Mouse (Mus musculus) lung, postnatal 0 days (tissue): ENCODE results near the gene Adi1. TPM values are rescaled to one million over a fixed set of nuclear protein-coding genes. Genes with fewer than 3 reads are reported as not detected.

Source experiments
- ATAC-seq: fragments of 200-750 bp; cut with Nextera tagmentation; 2 replicates; pipeline ENCODE4 v1.8.0; 2017; ENCODE audit warnings: moderate library complexity
- DNase-seq: peaks from one replicate; pipeline ENCODE4 v3.0.0-alpha.2; 2016; ENCODE audit warnings: low spot score
- H3K27ac ChIP-seq: fragments of 300-500 bp; sonication (generic); 2 replicates; pipeline ENCODE4 v1.5.1; 2014; ENCODE audit warnings: antibody characterized with exemption, mild to moderate bottlenecking, low read length, mixed read lengths
- H3K27me3 ChIP-seq: fragments of 300-500 bp; sonication (generic); replicated peaks from 2 replicates; pipeline ENCODE4 v1.6.1; 2014; ENCODE audit warnings: low read length, mixed read lengths; ENCODE audit not compliant: insufficient read depth
- H3K36me3 ChIP-seq: fragments of 300-500 bp; sonication (generic); 2 replicates; pipeline ENCODE4 v1.6.1; 2014; ENCODE audit warnings: low read length, mixed read lengths; ENCODE audit not compliant: insufficient read depth
- H3K4me1 ChIP-seq: fragments of 300-500 bp; sonication (generic); 2 replicates; pipeline ENCODE4 v1.6.1; 2014; ENCODE audit warnings: antibody characterized with exemption, low read depth, low read length, mixed read lengths; ENCODE audit not compliant: insufficient read depth
- H3K4me2 ChIP-seq: fragments of 300-500 bp; sonication (generic); replicated peaks from 2 replicates; pipeline ENCODE4 v1.6.1; 2014; ENCODE audit warnings: low read depth, mild to moderate bottlenecking, low read length, moderate library complexity, mixed read lengths
- H3K4me3 ChIP-seq: fragments of 300-500 bp; sonication (generic); 2 replicates; pipeline ENCODE4 v1.5.1; 2014; ENCODE audit warnings: low read depth, low read length
- H3K9ac ChIP-seq: fragments of 300-500 bp; sonication (generic); replicated peaks from 2 replicates; pipeline ENCODE4 v1.6.1; 2014; ENCODE audit warnings: low read depth, mild to moderate bottlenecking
- H3K9me3 ChIP-seq: fragments of 300-500 bp; sonication (generic); 2 replicates; pipeline ENCODE4 v1.6.1; 2016; ENCODE audit warnings: low read length, mixed read lengths
- CTCF ChIP-seq: IDR thresholded peaks from 2 replicates; pipeline ENCODE4 v1.5.1; 2016; ENCODE audit warnings: antibody characterized with exemption, mild to moderate bottlenecking
- EP300 ChIP-seq: IDR thresholded peaks from 2 replicates; pipeline ENCODE4 v1.6.1; 2016; ENCODE audit warnings: antibody characterized with exemption, mild to moderate bottlenecking, control low read depth
- WGBS: fragments of 180-500 bp; shearing (Covaris S2); extraction: QIAGEN DNeasy Blood & Tissue Kit; methylation state at CpG from one replicate; pipeline ENCODE4 v1.1.7; 2014; 5-methylcytosine and 5-hydroxymethylcytosine counted together
- polyA plus RNA-seq: library from polyadenylated mRNA; unstranded; fragments of >200 nt; fragmentation: Nextera tagmentation; extraction: Ambion mirVana; gene quantifications from 2 replicates; pipeline ENCODE4 v1.2.1, GENCODE M21; 2015

Adi1 gene
- polyA plus RNA-seq, 1 experiment from 2014 or later: 54.5 TPM

GRCm38 (mm10) chr12:28710566-28711185 lies 35.6 kb downstream of the Adi1 start:
- H3K9me3 ChIP-seq: no peaks in the 10 kb centered on the region
- H3K9ac ChIP-seq: no peak overlapping the region
- WGBS: 84% methylated on average over 22 of the region's 22 CpGs
- no peak overlapping the region for H3K4me2 ChIP-seq
- no peak overlapping the region for H3K27ac ChIP-seq
- no peak for DNase-seq
- peaks cover 14% of the 10 kb centered on the region for H3K36me3 ChIP-seq
- H3K4me3 ChIP-seq: no peak overlapping the region
- H3K4me1 ChIP-seq: no peaks in the 10 kb centered on the region
- no peaks in the 10 kb centered on the region for H3K27me3 ChIP-seq
- TF ChIP-seq CTCF: no peak
- no peak for TF ChIP-seq EP300
- ATAC-seq: no peak

GRCm38 (mm10) chr12:28714822-28715632 lies 40.0 kb downstream of the Adi1 start:
- DNase-seq (no peak), ATAC-seq (no peak)
- H3K9me3 ChIP-seq: no peaks in the 10 kb centered on the region
- no peaks in the 10 kb centered on the region for H3K27me3 ChIP-seq
- no peak overlapping the region for H3K27ac ChIP-seq
- no peak overlapping the region for H3K4me3 ChIP-seq
- no peak overlapping the region for H3K4me2 ChIP-seq
- peaks cover 25% of the 10 kb centered on the region for H3K36me3 ChIP-seq
- H3K9ac ChIP-seq: no peak overlapping the region
- TF ChIP-seq EP300: no peak
- TF ChIP-seq CTCF: no peak
- H3K4me1 ChIP-seq: no peaks in the 10 kb centered on the region
- WGBS: 86% methylated on average over 24 of the region's 24 CpGs

- Histone ChIP-seq H3K36me3 (peaks cover 21% of the 10 kb centered on the region), H3K27ac (no peak overlapping the region), H3K4me1 (no peaks in the 10 kb centered on the region), H3K4me3 (no peak overlapping the region), H3K27me3 (no peaks in the 10 kb centered on the region), H3K4me2 (no peak overlapping the region), H3K9me3 (no peaks in the 10 kb centered on the region), H3K9ac (no peak overlapping the region)
- no peak for TF ChIP-seq CTCF
- TF ChIP-seq EP300: no peak
- DNase-seq: no peak
- WGBS: 73% methylated on average over 2 of the region's 2 CpGs
- ATAC-seq: no peak
Observed at GRCm38 (mm10) chr12:28717066-28717465, 42.0 kb downstream of the Adi1 start.

GRCm38 (mm10) chr12:28718106-28718505 lies 43.1 kb downstream of the Adi1 start:
- no peaks in the 10 kb centered on the region for H3K27me3 ChIP-seq
- H3K4me2 ChIP-seq: no peak overlapping the region
- DNase-seq (no peak), ATAC-seq (no peak)
- no peak overlapping the region for H3K27ac ChIP-seq
- no peak for TF ChIP-seq EP300
- TF ChIP-seq CTCF: no peak
- no peak overlapping the region for H3K4me3 ChIP-seq
- H3K36me3 ChIP-seq: peaks cover 21% of the 10 kb centered on the region
- no peak overlapping the region for H3K9ac ChIP-seq
- WGBS: 90% methylated on average over 2 of the region's 2 CpGs
- H3K9me3 ChIP-seq: no peaks in the 10 kb centered on the region
- H3K4me1 ChIP-seq: no peaks in the 10 kb centered on the region

GRCm38 (mm10) chr12:28724366-28724765 lies 49.3 kb downstream of the Adi1 start:
- no peak for DNase-seq
- no peak for ATAC-seq
- no peaks in the 10 kb centered on the region for H3K9me3 ChIP-seq
- TF ChIP-seq EP300 (no peak), CTCF (no peak)
- no peak overlapping the region for H3K4me2 ChIP-seq
- H3K4me3 ChIP-seq: no peak overlapping the region
- 82% methylated on average over 3 of the region's 3 CpGs for WGBS
- no peak overlapping the region for H3K9ac ChIP-seq
- H3K27ac ChIP-seq: no peak overlapping the region
- no peaks in the 10 kb centered on the region for H3K27me3 ChIP-seq
- peaks cover 16% of the 10 kb centered on the region; the same call in 1 of the 2 replicates for H3K36me3 ChIP-seq
- H3K4me1 ChIP-seq: no peaks in the 10 kb centered on the region

GRCm38 (mm10) chr12:28726204-28726603 lies 51.2 kb downstream of the Adi1 start:
- H3K27ac ChIP-seq: no peak overlapping the region
- H3K4me2 ChIP-seq: no peak overlapping the region
- H3K9ac ChIP-seq: no peak overlapping the region
- H3K36me3 ChIP-seq: no peaks in the 10 kb centered on the region
- TF ChIP-seq CTCF (no peak), EP300 (no peak)
- no peaks in the 10 kb centered on the region for H3K27me3 ChIP-seq
- H3K4me1 ChIP-seq: no peaks in the 10 kb centered on the region
- ATAC-seq (no peak), DNase-seq (no peak)
- H3K4me3 ChIP-seq: no peak overlapping the region
- no peaks in the 10 kb centered on the region for H3K9me3 ChIP-seq
- WGBS: 89% methylated on average over 4 of the region's 4 CpGs
